Comparison of ENCODE assay signal across 13 mouse cellular contexts in the genomic region with DNA sequence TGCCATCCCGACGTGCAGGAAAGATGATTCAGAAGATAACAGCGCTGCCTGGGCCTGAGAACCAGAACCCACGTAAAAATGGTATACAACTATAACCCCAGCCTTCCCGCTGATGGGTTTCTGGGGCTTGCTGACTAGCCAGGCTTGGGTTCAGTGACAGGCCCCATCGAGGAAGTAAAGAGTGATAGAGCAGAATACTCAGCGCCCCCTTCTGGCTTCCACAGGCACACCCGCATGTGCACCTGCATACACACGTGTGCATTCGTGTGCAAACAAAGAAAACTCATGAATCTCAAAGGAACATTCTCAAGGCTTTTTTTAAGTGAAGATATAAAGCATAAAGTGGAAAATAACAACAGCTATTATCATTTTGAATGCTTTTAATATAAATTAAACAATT. TPM values are rescaled to one million over a fixed set of nuclear protein-coding genes. Genes with fewer than 3 reads are reported as not detected.
DNase-seq lines count a peak whose midpoint lies in the region; ATAC-seq and TF ChIP-seq lines count a peak whose summit lies in the region.
"Had no signal": no experiment of that assay in that cellular context is flagged by ENCODE, and none has a peak within 500 bp of the region (broad histone marks: within the 10 kb centered on the region; RNA-seq: fewer than 3 reads in every experiment).

No protein-coding gene starts in this region.

- no peak for ATAC-seq in midbrain, embryonic 13.5 days

- H3K4me1 ChIP-seq in testis, adult 2 months (ENCODE audit: control insufficient read depth, insufficient read depth, low read length): peaks cover 12% of the 10 kb centered on the region
- H3K4me1 ChIP-seq in midbrain, embryonic 13.5 days (replicated peaks): peaks cover 9% of the 10 kb centered on the region

- 42% methylated on average over 10 of the region's 10 CpGs for WGBS in midbrain, embryonic 13.5 days

- peak; percentile 42; the same call in 1 of the 2 replicates for TF ChIP-seq CTCF in testis, adult 2 months (IDR thresholded peaks at IDR 0.05; ENCODE audit: control insufficient read depth, insufficient read depth, insufficient replicate concordance, low read depth, low read length)

- no peak overlapping the region for H3K27ac ChIP-seq in testis, adult 2 months (ENCODE audit: control insufficient read depth, insufficient read depth, low read depth, low read length)
- no peak overlapping the region for H3K27ac ChIP-seq in midbrain, embryonic 13.5 days
- H3K27ac ChIP-seq: limb, embryonic 12.5 days had no signal

- no peak overlapping the region for H3K4me3 ChIP-seq in testis, adult 2 months (ENCODE audit: control insufficient read depth, low read depth, low read length)
- H3K4me3 ChIP-seq in midbrain, embryonic 13.5 days (replicated peaks): no peak overlapping the region
- H3K4me3 ChIP-seq: limb, embryonic 12.5 days had no signal

- H3K9ac ChIP-seq in midbrain, embryonic 13.5 days (replicated peaks): no peak overlapping the region
- H3K9ac ChIP-seq: limb, embryonic 12.5 days had no signal

- TF ChIP-seq POLR2A in testis, adult 2 months (IDR thresholded peaks at IDR 0.05; ENCODE audit: control insufficient read depth, low read depth, low read length): no peak

- H3K36me3 ChIP-seq in testis, adult 2 months (ENCODE audit: control insufficient read depth, insufficient read depth, low read length): no peaks in the 10 kb centered on the region
- no peaks in the 10 kb centered on the region for H3K36me3 ChIP-seq in midbrain, embryonic 13.5 days
- H3K36me3 ChIP-seq: limb, embryonic 12.5 days had no signal

- H3K9me3 ChIP-seq in midbrain, embryonic 13.5 days: no peaks in the 10 kb centered on the region
- H3K9me3 ChIP-seq: limb, embryonic 12.5 days had no signal

- no peaks in the 10 kb centered on the region for H3K27me3 ChIP-seq in testis, adult 2 months (ENCODE audit: control insufficient read depth, insufficient read depth, low read length)
- peaks cover 46% of the 10 kb centered on the region for H3K27me3 ChIP-seq in midbrain, embryonic 13.5 days

- no peak overlapping the region for H3K4me2 ChIP-seq in midbrain, embryonic 13.5 days (replicated peaks)

- peak; percentile 14 for DNase-seq in adrenal gland, postnatal 14 days
- DNase-seq in adrenal gland, adult (ENCODE audit: inconsistent age in 2 of 2, low spot score in 1 of 2): no peak
- DNase-seq in testis, postnatal 14 days (ENCODE audit: low spot score): no peak
- DNase-seq in lung, postnatal 36 days: peak; percentile 45
- DNase-seq in neural tube, embryonic 10.5 days (ENCODE audit: extremely low spot score, low spot score): no peak
- no peak for DNase-seq in left cerebral cortex, adult 8-10 months (ENCODE audit: low spot score in 2 of 2)
- DNase-seq: cerebellum, adult 9-10 months had no signal

RNA-seq across cellular contexts. Expression of a gene that starts 1.5 kb away (rescaled TPM):
- 2.4 and 2.5 TPM in 2 replicates for total RNA-seq in adrenal gland, postnatal 14 days (2021)
- 0.26 and 0.31 TPM in 2 replicates for polyA plus RNA-seq in testis, adult 2 months (2012; rRNA removed)
- not detected for total RNA-seq in left cerebral cortex, adult 8-10 months (2022)
- polyA plus RNA-seq in midbrain, embryonic 13.5 days (2015; fragmentation: Nextera tagmentation; extraction: Ambion mirVana): 0.79 and 1.5 TPM in 2 replicates

RNA-seq across cellular contexts. Expression of a gene that starts 2.1 kb away (rescaled TPM):
- total RNA-seq in adrenal gland, postnatal 14 days (2021): 0.23 TPM in 1 of 2 replicates, not detected in the other
- 0.23 and 0.35 TPM in 2 replicates for polyA plus RNA-seq in testis, adult 2 months (2012; rRNA removed)
- total RNA-seq in left cerebral cortex, adult 8-10 months (2022): not detected
- not detected in 2 replicates for polyA plus RNA-seq in midbrain, embryonic 13.5 days (2015; fragmentation: Nextera tagmentation; extraction: Ambion mirVana)
- polyA plus RNA-seq: limb, embryonic 12.5 days; neural tube, embryonic 11.5 days; stomach, embryonic 14.5 days had no signal

RNA-seq across cellular contexts. Expression of a gene that starts 58.8 kb away (rescaled TPM):
- total RNA-seq in adrenal gland, postnatal 14 days (2021): 1.3 and 2.9 TPM in 2 replicates
- not detected in 2 replicates for polyA plus RNA-seq in testis, adult 2 months (2012; rRNA removed)
- total RNA-seq in left cerebral cortex, adult 8-10 months (2022): 1 to 10 TPM in 1 of 4 experiments, under 1 TPM in 2, not detected in 1; 0.57 to 1.0 (median 0.65) TPM
- 5.9 and 6.8 TPM in 2 replicates for polyA plus RNA-seq in midbrain, embryonic 13.5 days (2015; fragmentation: Nextera tagmentation; extraction: Ambion mirVana)
- total RNA-seq: hematopoietic stem cell, adult 5-6 weeks had no signal

Comparison
In these comparisons a context has a peak if more than half of its experiments do, and no peak if none do; other contexts are left out.
1. DNase-seq: peak in adrenal gland, postnatal 14 days (single experiment) and lung, postnatal 36 days (single experiment); none in adrenal gland, adult (0 of 2), testis, postnatal 14 days (single experiment), neural tube, embryonic 10.5 days (single experiment) and left cerebral cortex, adult 8-10 months (0 of 2).